Mouse (Mus musculus) gonadal fat pad, adult 2 months (tissue): ENCODE data around the gene Col4a2. TPM values are rescaled to one million over a fixed set of nuclear protein-coding genes. Genes with fewer than 3 reads are reported as not detected.

Experiments used
- DNase-seq: peaks from one replicate; pipeline ENCODE4 v3.0.0-alpha.2; 2012; ENCODE audit warnings: low read depth
- polyA plus RNA-seq: library from polyadenylated mRNA; depleted of rRNA; stranded (reverse); fragments of >200 nt; gene quantifications from 2 replicates; pipeline ENCODE4 v1.2.3, GENCODE M21; 2012

Gene Col4a2
- polyA plus RNA-seq, 1 experiment, result 239 TPM

DNA sequence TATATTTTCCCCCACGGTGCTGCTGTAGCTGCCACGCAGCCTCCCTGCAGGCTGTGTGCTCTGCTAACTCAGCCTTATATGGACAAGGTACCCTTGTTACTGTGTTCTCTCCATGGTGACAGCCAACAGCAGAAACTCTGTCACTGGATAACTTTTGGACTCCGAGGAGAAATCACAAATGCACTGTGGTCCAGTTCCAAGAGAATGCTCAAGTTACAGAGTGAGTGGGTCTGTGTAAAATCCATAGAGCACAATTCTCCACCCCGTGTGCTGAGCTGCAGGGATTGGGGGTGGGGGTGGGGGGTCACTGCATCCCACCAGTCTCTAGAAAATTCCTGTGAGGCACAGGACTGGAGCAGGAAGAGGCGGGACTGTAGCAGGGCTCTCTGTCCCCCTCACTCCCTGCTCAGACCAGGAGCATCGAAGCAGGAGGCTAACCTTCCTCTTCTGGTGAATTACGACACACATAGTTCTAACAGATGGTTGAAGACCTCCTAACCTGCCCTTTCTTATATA is 45.4 kb downstream of the Col4a2 start:
- DNase-seq, result no peak

- DNase-seq, result no peak
These were observed 47.2 kb downstream of the Col4a2 start for GRCm38 (mm10) chr8:11359846-11360245.

DNA sequence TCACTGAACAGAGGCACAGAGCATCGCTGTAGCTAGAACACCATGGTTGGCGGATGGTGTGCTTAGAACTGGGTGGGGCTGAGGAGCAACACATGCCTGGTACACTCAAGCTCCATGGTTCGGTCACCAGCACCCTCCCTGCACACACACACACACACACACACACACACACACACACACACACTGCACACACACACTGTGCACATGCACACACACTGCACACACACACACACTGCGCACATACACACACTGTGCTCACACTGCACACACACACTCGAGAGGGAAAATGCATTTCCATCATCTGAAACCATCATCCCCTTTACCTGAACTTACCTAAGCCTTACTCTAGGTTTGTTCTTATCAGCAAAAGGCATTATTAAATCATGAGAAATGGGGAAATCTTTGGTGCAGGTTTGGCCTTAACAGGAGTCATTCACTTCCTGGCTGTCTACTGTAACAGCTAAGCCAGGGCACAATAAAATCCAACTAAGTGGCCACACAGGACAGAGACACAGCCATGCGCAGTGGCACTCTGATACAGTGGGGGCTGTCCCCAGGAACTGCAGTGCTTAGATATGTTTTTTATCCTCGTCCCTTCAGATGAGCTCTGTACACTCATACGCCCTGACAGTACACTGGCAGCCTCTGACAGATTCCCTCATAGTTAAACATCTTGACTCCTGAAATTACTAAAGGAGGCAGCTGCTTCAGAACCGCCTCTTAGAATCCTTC is 49.1 kb downstream of the Col4a2 start:
- no peak for DNase-seq

DNA sequence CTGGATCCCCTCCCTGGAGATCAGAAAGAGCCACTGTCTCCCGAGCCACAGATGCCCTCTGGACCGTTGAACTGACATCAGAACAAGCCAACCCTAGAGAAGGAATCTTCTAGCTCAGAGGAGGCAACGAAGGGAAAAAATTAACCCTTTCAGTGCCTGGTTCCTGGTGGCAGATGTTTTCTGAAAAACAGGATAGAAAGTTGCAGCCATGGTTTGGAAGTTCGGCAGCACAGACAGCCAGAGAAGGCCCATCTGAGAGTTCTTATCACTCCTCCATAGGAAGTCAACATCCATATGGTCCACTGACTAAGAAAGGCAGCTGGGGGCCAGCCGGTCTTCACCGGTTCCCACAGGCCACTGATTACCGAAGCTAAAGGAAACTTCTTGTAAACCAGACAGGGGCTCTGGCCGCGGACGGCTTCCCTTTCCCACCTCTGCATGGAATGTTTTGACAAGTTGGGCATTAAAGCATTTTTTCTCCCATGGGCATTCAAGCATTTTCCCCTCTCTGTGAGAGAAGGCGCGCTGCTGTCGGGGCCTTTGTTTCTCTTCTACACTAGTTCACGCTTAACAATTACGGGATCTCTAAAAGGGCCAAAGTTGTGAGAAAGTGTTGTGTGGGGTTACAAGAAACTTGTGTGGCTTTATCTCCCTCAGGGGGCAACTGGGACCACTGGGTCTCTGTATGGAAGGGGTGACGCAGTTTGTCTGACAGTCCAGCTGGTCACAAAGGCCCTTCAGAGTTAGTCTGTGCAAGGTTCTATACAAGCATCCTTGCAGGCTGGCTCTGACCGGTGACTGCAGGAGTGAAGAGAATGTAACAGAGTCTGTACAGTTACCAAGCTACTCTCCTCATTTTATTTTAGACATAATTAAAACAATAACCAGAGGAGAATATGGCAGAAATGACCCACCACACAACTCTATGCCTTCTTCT is 49.9 kb downstream of the Col4a2 start:
- no peak for DNase-seq

GRCm38 (mm10) chr8:11363340-11364126 is 50.9 kb downstream of the Col4a2 start:
- no peak for DNase-seq

DNA sequence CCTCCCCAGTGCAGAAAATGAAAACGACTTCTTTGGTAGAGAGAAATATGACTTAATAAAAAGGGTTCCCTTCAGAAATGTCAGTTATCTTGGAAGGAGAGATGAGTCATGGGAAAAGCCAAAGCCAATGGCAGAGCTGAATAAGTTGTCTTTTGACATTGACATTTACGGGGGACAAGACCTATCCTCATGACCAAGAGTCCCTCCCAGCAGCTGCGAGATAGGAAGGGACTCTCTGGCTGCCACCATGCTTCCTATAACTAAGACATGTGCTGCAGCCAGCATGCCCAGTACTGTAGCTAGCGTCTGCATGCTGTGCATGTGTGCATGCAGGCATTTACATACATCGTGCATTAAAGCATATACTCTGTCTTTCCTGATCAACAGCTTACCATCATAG is 53.6 kb downstream of the Col4a2 start:
- no peak for DNase-seq

DNA sequence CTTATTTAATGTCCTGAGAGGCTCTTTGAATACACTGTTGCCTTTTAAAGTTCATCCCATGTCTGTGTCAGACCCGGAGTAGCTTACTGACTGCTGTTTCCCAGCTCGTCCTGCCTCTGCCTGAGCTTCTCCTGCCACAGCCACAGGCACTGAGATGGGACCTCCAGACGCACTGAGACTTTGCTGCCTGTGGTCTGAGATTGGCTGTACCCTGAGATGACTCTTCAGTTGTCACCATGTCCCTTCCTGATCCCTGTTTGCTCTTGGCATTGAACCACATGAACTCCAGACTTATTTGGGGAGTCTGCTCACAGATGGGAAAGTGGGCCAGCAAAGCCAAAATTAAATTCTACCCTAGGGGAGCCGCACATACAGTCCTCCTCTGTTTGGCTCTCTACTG is 54.1 kb downstream of the Col4a2 start:
- DNase-seq, result no peak

GRCm38 (mm10) chr8:11367670-11368069 is 55.1 kb downstream of the Col4a2 start:
- DNase-seq, result no peak

- DNase-seq, result no peak
These were observed 57.1 kb downstream of the Col4a2 start for GRCm38 (mm10) chr8:11369526-11370203.

DNA sequence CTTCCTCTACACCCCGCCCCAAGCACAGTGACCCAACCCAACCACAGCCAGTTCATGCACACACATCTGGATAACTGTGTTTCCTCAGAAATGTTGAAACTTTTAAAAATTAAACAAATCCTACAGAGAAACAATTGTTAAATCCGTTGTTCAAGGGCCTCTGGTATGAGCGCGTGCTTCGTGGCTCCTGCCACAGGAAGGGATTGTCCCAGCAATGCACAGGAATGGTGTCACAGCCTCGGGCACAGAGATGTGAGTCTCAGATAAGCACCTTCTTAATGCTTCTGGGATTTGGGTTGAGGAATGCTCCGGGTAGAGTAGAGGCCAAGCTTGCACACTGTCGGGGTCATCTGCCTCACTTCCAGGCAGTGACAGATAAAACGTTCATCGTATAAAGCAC is 58.7 kb downstream of the Col4a2 start:
- DNase-seq, result no peak

GRCm38 (mm10) chr8:11372080-11372479 is 59.5 kb downstream of the Col4a2 start:
- DNase-seq, result no peak

DNA sequence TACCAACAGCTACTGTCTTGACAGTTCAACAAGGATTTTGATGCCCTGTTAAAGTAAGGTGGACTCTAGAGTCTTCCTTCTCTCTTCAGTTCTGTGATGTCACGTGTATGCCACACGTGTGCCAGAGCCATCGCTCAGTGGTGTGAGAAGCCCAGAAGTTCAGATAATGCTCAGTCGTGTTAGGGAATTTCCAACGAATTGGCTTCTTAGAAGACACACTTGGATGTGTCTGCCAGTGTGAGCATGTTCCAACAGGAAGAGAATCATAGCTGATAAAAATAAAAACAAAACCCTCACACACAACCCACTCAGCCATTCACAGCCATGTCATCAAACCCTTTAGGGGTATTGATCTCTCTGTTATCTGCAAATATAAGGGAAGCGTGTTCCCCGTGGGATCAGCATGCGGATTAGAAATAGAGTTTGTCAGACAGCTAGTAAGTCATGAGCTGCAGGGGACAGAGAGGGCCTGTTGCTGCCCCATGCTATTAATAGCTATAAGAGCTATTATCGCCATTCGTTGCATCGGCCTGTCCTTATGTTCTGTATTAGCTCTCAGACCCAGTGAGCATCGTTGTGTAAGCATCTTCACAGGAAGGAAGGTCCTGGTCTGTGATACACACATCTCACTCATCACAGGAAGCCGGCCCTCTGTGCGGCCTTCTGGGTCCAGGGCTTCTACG is 61.2 kb downstream of the Col4a2 start:
- DNase-seq, result no peak

DNA sequence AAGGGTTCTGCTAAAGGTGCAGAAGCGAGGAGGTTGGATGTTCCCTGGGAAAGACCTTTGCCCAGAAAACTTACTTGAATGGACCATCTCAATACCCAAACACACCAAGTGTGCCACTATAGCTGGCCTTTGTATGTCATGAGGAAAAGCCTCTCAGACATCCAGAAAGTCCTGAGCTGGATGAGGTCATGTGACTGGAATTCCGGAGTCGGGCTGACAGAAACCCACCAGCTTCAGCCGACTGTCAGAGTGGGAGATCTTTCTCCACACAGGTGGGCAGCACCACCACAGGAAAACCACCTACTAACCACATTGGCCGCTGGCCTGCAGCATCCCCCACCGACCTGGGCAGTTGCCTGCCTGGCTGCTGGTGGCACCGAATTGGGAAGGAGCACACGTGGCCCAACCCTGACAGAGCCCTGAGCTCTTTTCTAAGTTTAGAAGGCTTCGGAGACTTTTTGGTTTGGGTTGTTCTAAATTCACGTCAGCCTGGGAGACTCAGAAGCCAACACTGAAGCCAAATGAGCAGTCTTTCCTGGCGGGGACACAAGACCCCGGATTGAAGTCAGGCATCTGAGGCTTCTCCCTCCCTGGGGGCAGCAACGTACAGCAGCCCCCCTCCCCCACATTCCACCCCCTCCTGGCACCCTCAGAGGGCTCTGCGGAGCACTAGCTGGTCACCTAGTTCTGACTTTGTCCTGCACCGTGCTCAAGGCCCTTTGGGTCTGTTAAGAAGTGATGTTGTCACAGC is 61.9 kb downstream of the Col4a2 start:
- no peak for DNase-seq

DNA sequence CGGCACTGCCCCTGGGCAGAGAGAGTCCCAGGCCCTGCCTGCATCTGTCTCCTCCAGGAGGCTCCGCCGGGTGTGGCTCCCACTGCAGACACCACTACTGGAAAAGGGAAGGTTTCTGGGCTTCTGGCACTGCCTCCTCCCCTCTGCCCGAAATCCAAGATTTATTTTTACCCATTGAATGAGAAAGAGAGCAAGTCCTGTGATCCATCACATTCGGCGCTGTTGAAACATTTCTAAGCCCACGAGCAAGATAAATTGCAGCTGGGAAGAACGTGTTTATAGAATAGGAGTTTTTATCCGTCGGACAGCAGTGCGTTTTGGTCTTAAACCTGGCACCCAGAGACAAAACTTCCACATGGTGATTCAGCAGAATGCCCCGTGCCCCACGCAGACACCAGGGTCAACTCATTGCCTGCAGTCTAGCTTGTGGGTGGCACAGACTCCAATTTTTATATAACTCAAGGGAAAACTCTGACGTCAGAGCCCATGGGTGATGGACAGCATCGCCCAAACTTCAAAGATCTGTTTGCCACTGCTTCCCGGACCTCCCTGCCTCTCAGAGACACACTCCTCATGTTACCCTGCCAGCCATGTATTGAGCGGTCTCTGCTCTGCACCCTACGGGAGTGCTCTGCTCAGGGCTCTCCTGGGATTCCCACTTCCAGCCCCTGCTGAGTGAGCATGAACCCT is 63.3 kb downstream of the Col4a2 start:
- no peak for DNase-seq

- DNase-seq, result no peak
These were observed 65.0 kb downstream of the Col4a2 start for GRCm38 (mm10) chr8:11377391-11378210.

DNA sequence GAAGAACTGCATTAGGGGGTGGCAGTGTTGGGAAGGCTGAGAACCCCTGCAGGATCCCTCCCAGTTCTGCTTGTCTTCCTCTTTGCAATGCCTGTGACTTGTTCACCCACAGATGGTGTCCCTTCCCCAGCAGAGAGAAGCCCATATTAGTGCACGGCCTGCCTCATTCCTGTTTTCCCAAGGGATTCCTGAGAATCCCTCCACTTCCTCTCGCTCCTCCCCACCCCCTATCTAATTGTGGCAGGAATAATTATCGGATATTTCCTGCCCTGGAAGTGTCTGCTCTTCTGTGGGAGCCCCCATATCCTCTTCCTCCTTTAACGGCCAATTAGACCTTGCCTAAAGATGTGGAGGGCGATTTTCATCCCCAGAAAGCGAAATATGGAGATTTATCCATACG is 67.0 kb downstream of the Col4a2 start:
- DNase-seq, result no peak

DNA sequence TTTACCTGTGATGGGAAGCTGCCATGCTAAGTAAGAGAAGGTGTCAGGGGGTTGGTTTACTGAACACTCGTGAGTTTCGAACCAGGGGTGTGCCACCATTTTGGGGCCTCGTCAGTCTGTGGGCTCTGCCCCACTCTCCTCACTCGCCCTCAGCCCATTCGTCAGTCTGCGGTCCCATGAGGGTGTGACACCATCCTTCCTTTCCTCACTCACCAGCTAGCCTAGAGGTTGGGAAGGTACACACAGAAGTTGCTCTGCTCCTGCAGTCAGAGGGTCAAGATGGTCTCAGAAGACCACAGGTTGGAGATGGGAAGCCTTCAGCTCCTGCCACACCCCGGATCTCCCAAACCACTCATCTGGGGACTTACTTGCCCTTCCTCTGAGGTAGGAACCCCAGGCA is 68.9 kb downstream of the Col4a2 start:
- DNase-seq, result no peak

- no peak for DNase-seq
These were observed 69.6 kb downstream of the Col4a2 start for GRCm38 (mm10) chr8:11382059-11382810.
